Mouse (Mus musculus): ENCODE results near the gene Ccdc86. TPM values are rescaled to one million over a fixed set of nuclear protein-coding genes. Genes with fewer than 3 reads are reported as not detected.

The Ccdc86 gene
- polyA plus RNA-seq, 1 experiment from 2014 or later, result 15.2 TPM

- Histone ChIP-seq H3K4me2 (no peak within 1 kb of the TSS), H3K4me1 (replicated peaks) (no peaks in the 10 kb centered on the region), H3K36me3 (no peaks in the 10 kb centered on the region), H3K9me3 (peaks cover 7% of the 10 kb centered on the region; the same call in 1 of the 2 replicates), H3K27ac (no peak within 1 kb of the TSS), H3K27me3 (no peaks in the 10 kb centered on the region), H3K4me3 (no peak within 1 kb of the TSS), H3K9ac (no peak within 1 kb of the TSS)
- ATAC-seq (ENCODE audit: low FRiP score), result no peak
- 74% methylated on average over 4 of the region's 4 CpGs for WGBS
Observed at GRCm38 (mm10) chr19:10974238-10974865, 25.3 kb upstream of the Ccdc86 start, which contains the start of gene Ms4a10. Gene Ms4a10, minus strand, starts transcription at chr19:10974670.

DNA sequence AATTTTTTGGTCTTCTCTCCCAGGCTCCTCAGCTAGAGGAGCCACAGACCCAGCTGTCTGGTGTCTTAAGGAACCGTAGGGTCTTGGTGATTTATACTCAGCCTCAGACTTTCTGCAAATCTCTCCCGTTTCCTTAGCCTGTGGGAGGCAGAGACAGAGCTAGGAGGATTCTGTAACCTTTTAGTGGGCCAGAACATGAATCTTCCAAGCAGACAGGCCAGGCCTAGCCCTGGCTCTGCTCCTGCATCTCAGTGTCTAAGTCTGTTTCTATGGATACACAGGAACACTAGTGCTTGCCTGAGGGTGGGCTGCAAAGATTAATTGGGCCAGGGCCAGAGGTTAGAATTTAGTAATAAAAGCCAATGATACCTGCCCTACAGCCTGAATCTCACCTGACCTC is 24.1 kb upstream of the Ccdc86 start:
- no peak overlapping the region for H3K9ac ChIP-seq
- H3K27ac ChIP-seq, result no peak overlapping the region
- WGBS, result 72% methylated on average over 2 of the region's 2 CpGs
- no peak overlapping the region for H3K4me3 ChIP-seq
- 0 out of 2 replicates have a peak, but pooled peaks cover 4% of the 10 kb centered on the region for H3K27me3 ChIP-seq
- no peak overlapping the region for H3K4me2 ChIP-seq
- no peak for ATAC-seq (ENCODE audit: low FRiP score)
- peaks cover 7% of the 10 kb centered on the region; the same call in 1 of the 2 replicates for H3K9me3 ChIP-seq
- H3K36me3 ChIP-seq, result no peaks in the 10 kb centered on the region
- no peaks in the 10 kb centered on the region for H3K4me1 ChIP-seq (replicated peaks)

DNA sequence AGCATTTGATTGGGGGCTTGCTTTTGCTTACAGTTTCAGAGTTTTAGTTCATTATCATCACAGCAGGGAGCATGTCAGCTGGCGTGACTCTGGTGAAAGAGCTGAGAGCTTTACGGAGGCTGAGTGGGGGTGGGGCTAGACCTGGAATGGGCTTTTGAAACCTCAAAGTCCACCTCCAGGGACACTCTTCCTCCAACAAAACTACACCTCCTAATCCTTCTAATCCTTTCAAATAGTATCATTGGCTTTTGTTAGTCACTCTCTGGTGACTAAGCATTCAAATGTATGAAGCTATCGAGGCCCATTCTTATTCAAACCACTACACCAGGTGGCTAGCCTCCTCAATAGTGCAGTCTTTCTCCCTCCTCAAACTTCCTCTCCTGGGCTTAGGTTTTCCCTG is 23.6 kb upstream of the Ccdc86 start:
- H3K27ac ChIP-seq, result no peak overlapping the region

DNA sequence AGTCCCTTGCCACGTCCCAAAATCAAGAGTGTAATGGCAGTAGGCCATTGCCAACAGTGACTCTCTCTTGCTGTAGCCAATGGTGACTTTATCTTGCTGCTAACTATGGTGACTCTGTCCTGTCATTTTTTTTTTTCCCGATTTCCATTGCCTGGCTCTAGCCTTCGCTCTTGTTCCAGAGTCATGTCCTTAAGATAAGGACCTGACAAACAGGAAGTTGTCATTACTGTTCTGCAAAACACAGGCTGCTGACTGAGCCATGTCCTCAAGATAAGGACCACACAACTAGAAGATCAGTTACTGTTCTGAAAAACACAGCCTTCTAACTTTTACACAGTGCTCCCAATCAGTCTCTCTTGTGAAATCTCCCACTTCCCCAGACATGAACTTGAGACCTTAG is 21.4 kb upstream of the Ccdc86 start:
- 0 out of 2 replicates have a peak, but pooled peaks cover 4% of the 10 kb centered on the region for H3K27me3 ChIP-seq
- 84% methylated on average over 3 of the region's 3 CpGs for WGBS
- no peak overlapping the region for H3K4me3 ChIP-seq
- no peak overlapping the region for H3K4me2 ChIP-seq
- H3K27ac ChIP-seq, result no peak overlapping the region
- no peak for ATAC-seq (ENCODE audit: low FRiP score)
- no peaks in the 10 kb centered on the region for H3K36me3 ChIP-seq
- H3K4me1 ChIP-seq (replicated peaks), result no peaks in the 10 kb centered on the region
- no peak overlapping the region for H3K9ac ChIP-seq
- peaks cover 7% of the 10 kb centered on the region; the same call in 1 of the 2 replicates for H3K9me3 ChIP-seq

More for the DNA sequence above, 23.6 kb upstream of the Ccdc86 start:
- Histone ChIP-seq H3K4me3 (no peak overlapping the region), H3K27me3 (0 out of 2 replicates have a peak, but pooled peaks cover 4% of the 10 kb centered on the region), H3K36me3 (no peaks in the 10 kb centered on the region), H3K9ac (no peak overlapping the region), H3K9me3 (peaks cover 7% of the 10 kb centered on the region; the same call in 1 of the 2 replicates), H3K4me2 (no peak overlapping the region), H3K4me1 (replicated peaks) (no peaks in the 10 kb centered on the region)
- 50% methylated on average over 3 of the region's 3 CpGs for WGBS
- ATAC-seq (ENCODE audit: low FRiP score), result no peak

GRCm38 (mm10) chr19:10968578-10968977 is 19.5 kb upstream of the Ccdc86 start:
- Histone ChIP-seq H3K9ac (no peak overlapping the region), H3K36me3 (no peaks in the 10 kb centered on the region), H3K27ac (no peak overlapping the region), H3K4me2 (no peak overlapping the region), H3K4me3 (no peak overlapping the region), H3K9me3 (peaks cover 7% of the 10 kb centered on the region; the same call in 1 of the 2 replicates), H3K4me1 (replicated peaks) (no peaks in the 10 kb centered on the region), H3K27me3 (0 out of 2 replicates have a peak, but pooled peaks cover 4% of the 10 kb centered on the region)
- WGBS, result 95% methylated on average over 7 of the region's 7 CpGs
- no peak for ATAC-seq (ENCODE audit: low FRiP score)

DNA sequence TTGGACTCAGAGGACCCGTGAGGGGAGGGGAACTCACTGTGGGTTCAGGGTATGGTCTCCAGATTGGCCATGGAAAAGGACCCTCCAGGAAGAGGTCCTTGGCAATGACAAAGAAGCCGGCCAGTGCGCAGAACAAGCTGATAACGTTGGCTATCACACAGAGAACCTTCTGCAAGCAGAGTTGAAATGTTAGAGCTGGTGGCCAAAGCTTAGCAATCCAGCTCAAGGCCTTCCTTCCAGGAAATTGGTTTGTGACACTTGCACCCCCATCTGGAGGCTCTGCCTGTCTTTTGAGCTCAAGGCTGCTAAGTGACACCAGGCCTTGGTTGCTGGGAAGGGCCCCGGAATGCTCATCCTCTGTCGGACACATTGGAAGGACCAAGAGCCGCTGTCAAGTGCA is 16.7 kb upstream of the Ccdc86 start:
- H3K27ac ChIP-seq, result no peak overlapping the region
- no peak overlapping the region for H3K4me3 ChIP-seq
- no peaks in the 10 kb centered on the region for H3K36me3 ChIP-seq
- no peak overlapping the region for H3K4me2 ChIP-seq
- no peak overlapping the region for H3K9ac ChIP-seq
- H3K4me1 ChIP-seq (replicated peaks), result no peaks in the 10 kb centered on the region
- H3K9me3 ChIP-seq, result no peaks in the 10 kb centered on the region
- peaks cover 11% of the 10 kb centered on the region for H3K27me3 ChIP-seq
- 87% methylated on average over 7 of the region's 7 CpGs for WGBS
- ATAC-seq (ENCODE audit: low FRiP score), result no peak

DNA sequence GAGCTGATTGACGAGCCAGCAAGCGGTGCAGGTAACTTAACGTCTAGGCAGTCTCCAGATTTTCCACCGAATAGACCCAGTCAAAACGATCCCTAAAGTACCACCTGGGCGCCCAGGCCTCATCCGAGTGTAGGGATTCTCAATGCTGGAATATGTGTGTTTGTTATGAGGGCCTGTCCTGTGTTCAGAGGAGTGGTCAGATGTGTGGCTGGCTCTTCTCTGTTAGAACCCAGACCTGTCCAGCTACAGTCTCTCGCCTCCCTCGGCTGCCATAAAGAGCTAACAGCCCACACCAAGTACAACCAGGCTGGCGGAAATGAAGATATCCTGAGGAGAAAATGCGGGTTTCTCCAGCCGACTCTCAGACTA is 10.9 kb upstream of the Ccdc86 start:
- ATAC-seq (ENCODE audit: low FRiP score), result peak; percentile 55; the same call in 1 of the 2 replicates
- Histone ChIP-seq H3K36me3 (no peaks in the 10 kb centered on the region), H3K27ac (no peak overlapping the region), H3K9me3 (no peaks in the 10 kb centered on the region), H3K4me1 (replicated peaks) (peaks cover 3% of the 10 kb centered on the region; the same call in 1 of the 2 replicates), H3K4me2 (peak overlapping the region; percentile 25; the same call in 1 of the 2 replicates), H3K9ac (peak overlapping the region; percentile 39; the same call in 1 of the 2 replicates), H3K4me3 (no peak overlapping the region), H3K27me3 (peaks cover 20% of the 10 kb centered on the region)
- WGBS, result 45% methylated on average over 12 of the region's 12 CpGs

DNA sequence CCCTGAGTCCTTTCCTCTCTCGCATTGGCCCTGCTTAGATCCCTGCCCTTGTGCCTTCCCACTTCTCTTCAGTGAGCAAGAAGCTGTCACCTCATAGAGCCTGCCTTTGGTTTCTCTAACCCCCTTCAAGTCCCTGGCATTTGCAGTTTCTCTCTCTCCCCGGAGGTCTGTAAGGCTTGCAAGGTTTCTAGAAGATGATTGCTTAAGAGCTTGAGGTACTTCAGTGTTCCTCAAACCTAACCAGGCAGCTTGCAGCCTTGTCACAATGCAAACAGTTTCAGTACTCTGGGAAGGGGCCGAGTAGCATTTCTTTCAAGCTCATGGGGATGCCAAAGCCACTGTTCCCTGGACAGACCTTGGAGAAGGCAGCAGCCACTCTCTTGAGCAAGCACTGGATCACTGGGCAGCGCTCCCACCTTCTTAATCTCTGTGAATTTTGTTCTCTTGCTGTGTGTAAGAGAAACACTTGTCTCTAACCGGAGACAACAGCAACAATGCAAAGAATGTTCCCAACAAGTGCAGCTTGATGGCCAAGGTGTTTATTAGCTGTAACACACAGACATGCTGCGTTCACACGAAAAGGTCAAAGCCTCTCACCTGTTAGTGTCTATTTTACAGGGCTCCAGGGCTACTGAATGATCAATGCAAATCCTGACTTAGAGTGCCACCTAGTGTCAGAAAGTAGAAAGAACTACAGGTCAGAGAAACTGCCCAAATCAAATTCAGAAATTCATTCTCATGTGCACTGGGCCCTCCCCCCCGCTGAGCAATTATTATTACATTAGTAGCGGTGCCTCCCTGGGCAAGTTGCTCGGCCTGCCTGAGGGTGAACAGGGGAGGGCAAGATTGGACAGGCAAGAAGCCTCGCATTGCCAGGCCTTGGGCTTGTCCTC is 10.3 kb upstream of the Ccdc86 start:
- H3K27ac ChIP-seq, result no peak overlapping the region
- peaks cover 3% of the 10 kb centered on the region; the same call in 1 of the 2 replicates for H3K4me1 ChIP-seq (replicated peaks)
- peak overlapping the region; percentile 39; the same call in 1 of the 2 replicates for H3K9ac ChIP-seq
- no peaks in the 10 kb centered on the region for H3K36me3 ChIP-seq
- H3K27me3 ChIP-seq, result peaks cover 20% of the 10 kb centered on the region
- no peak overlapping the region for H3K4me3 ChIP-seq
- H3K4me2 ChIP-seq, result peak overlapping the region; percentile 25; the same call in 1 of the 2 replicates
- ATAC-seq (ENCODE audit: low FRiP score), result peak; percentile 77
- 32% methylated on average over 11 of the region's 11 CpGs for WGBS
- H3K9me3 ChIP-seq, result no peaks in the 10 kb centered on the region

GRCm38 (mm10) chr19:10952021-10952939 is 3.2 kb upstream of the Ccdc86 start:
- H3K4me2 ChIP-seq, result no peak overlapping the region
- no peaks in the 10 kb centered on the region for H3K9me3 ChIP-seq
- no peaks in the 10 kb centered on the region for H3K27me3 ChIP-seq
- 65% methylated on average over 11 of the region's 11 CpGs for WGBS
- H3K36me3 ChIP-seq, result no peaks in the 10 kb centered on the region
- no peak overlapping the region; the same call in 1 of the 2 replicates for H3K27ac ChIP-seq
- peaks cover 28% of the 10 kb centered on the region for H3K4me1 ChIP-seq (replicated peaks)
- no peak overlapping the region for H3K4me3 ChIP-seq
- peak overlapping the region; percentile 29; the same call in 1 of the 2 replicates for H3K9ac ChIP-seq
- no peak for ATAC-seq (ENCODE audit: low FRiP score)

GRCm38 (mm10) chr19:10949558-10949957 is 492 bp upstream of the Ccdc86 start:
- 38% methylated on average over 9 of the region's 9 CpGs for WGBS
- Histone ChIP-seq H3K4me1 (replicated peaks) (peaks cover 41% of the 10 kb centered on the region), H3K27ac (peak overlapping the region; percentile 50; the same call in 1 of the 2 replicates), H3K4me3 (peak overlapping the region; percentile 72), H3K27me3 (no peaks in the 10 kb centered on the region), H3K4me2 (peak overlapping the region; percentile 61), H3K36me3 (peaks cover 16% of the 10 kb centered on the region), H3K9ac (peak overlapping the region; percentile 53), H3K9me3 (no peaks in the 10 kb centered on the region)
- peak; percentile 13 for ATAC-seq (ENCODE audit: low FRiP score)

DNA sequence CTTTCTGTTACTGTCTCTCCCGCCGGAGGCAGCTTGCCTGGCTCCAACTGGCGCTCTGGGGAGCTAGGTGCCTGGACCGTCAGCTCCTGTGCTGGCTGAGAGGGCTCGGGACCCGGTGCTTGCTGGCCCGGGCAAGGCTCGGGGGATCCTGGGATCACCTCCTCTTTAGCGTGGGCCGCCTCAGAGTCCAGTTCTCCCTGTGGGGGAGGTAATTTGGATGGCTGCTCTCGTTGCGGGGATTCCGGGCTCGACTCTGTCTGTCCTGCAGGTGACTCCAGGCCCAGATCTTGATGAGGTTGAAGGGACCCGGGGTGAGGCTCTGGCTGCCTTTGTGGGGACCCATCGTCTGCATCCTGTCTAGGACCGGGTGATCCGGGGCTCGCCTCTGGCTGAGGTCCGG is 650 bp downstream of the Ccdc86 start:
- Histone ChIP-seq H3K9ac (peak overlapping the region; percentile 91), H3K9me3 (no peaks in the 10 kb centered on the region), H3K36me3 (peaks cover 27% of the 10 kb centered on the region), H3K4me2 (peak overlapping the region; percentile 100), H3K4me3 (peak overlapping the region; percentile 72), H3K27me3 (no peaks in the 10 kb centered on the region), H3K4me1 (replicated peaks) (peaks cover 41% of the 10 kb centered on the region), H3K27ac (no peak overlapping the region)
- WGBS, result 1% methylated on average over 20 of the region's 20 CpGs
- ATAC-seq (ENCODE audit: low FRiP score), result no peak
